Mouse (Mus musculus): ENCODE results near the gene Ift172. TPM values are rescaled to one million over a fixed set of nuclear protein-coding genes. Genes with fewer than 3 reads are reported as not detected.

Ift172 gene
- total RNA-seq, 2 experiments from 2014 or later: 67.7 to 68.2 TPM

GRCm38 (mm10) chr5:31273018-31273417 is 17.9 kb downstream of the Ift172 start:
- DNase-seq (ENCODE audit: extremely low spot score in 1 of 2, low spot score in 2 of 2): no peak
- intact Hi-C loops (cut with DNase I): no loop called here

- intact Hi-C loops (cut with DNase I): no loop called here
- DNase-seq (ENCODE audit: extremely low spot score in 1 of 2, low spot score in 2 of 2): no peak
Observed at GRCm38 (mm10) chr5:31267686-31268085, 23.2 kb downstream of the Ift172 start.

- intact Hi-C loops (cut with DNase I): no loop called here
Observed at GRCm38 (mm10) chr5:31266101-31266500, 24.8 kb downstream of the Ift172 start.

GRCm38 (mm10) chr5:31257616-31258015 is 33.3 kb downstream of the Ift172 start:
- intact Hi-C loops (cut with DNase I): no loop called here
- DNase-seq (ENCODE audit: extremely low spot score in 1 of 2, low spot score in 2 of 2): no peak

More at GRCm38 (mm10) chr5:31266101-31266500, 24.8 kb downstream of the Ift172 start:
- DNase-seq (ENCODE audit: extremely low spot score in 1 of 2, low spot score in 2 of 2): peak in 1 of 2 experiments; percentile 35

- intact Hi-C loops (cut with DNase I): no loop called here
- DNase-seq (ENCODE audit: extremely low spot score in 1 of 2, low spot score in 2 of 2): no peak
Observed at GRCm38 (mm10) chr5:31255971-31256370, 34.9 kb downstream of the Ift172 start.

GRCm38 (mm10) chr5:31255381-31255780 is 35.5 kb downstream of the Ift172 start:
- no peak for DNase-seq (ENCODE audit: extremely low spot score in 1 of 2, low spot score in 2 of 2)
- intact Hi-C loops (cut with DNase I): no loop called here

- intact Hi-C loops (cut with DNase I): loop anchor here (5.0 kb wide), 1 partner anchor 58 kb away; no protein-coding TSS in a partner anchor
Observed at GRCm38 (mm10) chr5:31254901-31255300, 36.0 kb downstream of the Ift172 start.

GRCm38 (mm10) chr5:31254452-31254851 is 36.5 kb downstream of the Ift172 start:
- peak in 1 of 2 experiments; percentile 43 for DNase-seq (ENCODE audit: extremely low spot score in 1 of 2, low spot score in 2 of 2)
- intact Hi-C loops (cut with DNase I): loop anchor here (5.0 kb wide), 1 partner anchor 57 kb away; no protein-coding TSS in a partner anchor

More at GRCm38 (mm10) chr5:31254901-31255300, 36.0 kb downstream of the Ift172 start:
- DNase-seq (ENCODE audit: extremely low spot score in 1 of 2, low spot score in 2 of 2): no peak

GRCm38 (mm10) chr5:31253806-31254205 is 37.1 kb downstream of the Ift172 start:
- no peak for DNase-seq (ENCODE audit: extremely low spot score in 1 of 2, low spot score in 2 of 2)
- intact Hi-C loops (cut with DNase I): loop anchor here (5.0 kb wide), 1 partner anchor 57 kb away; no protein-coding TSS in a partner anchor

GRCm38 (mm10) chr5:31252795-31253545 is 37.9 kb downstream of the Ift172 start:
- intact Hi-C loops (cut with DNase I): loop anchor here (5.0 kb wide), 1 partner anchor 56 kb away; no protein-coding TSS in a partner anchor
- DNase-seq (ENCODE audit: extremely low spot score in 1 of 2, low spot score in 2 of 2): no peak

- DNase-seq (ENCODE audit: extremely low spot score in 1 of 2, low spot score in 2 of 2): no peak
- intact Hi-C loops (cut with DNase I): loop anchor here (5.0 kb wide), 1 partner anchor 55 kb away; no protein-coding TSS in a partner anchor
Observed at GRCm38 (mm10) chr5:31252151-31252550, 38.8 kb downstream of the Ift172 start.

GRCm38 (mm10) chr5:31251541-31252101 is 39.3 kb downstream of the Ift172 start, which contains the start of gene Krtcap3:
TSS of gene Krtcap3 (plus strand) at chr5:31251691.
- peak in 1 of 2 experiments; percentile 66 for DNase-seq (ENCODE audit: extremely low spot score in 1 of 2, low spot score in 2 of 2)
- intact Hi-C loops (cut with DNase I): loop anchor here (5.0 kb wide), 1 partner anchor 54 kb away; no protein-coding TSS in a partner anchor

- no peak for DNase-seq (ENCODE audit: extremely low spot score in 1 of 2, low spot score in 2 of 2)
- intact Hi-C loops (cut with DNase I): loop anchor here (5.0 kb wide), 1 partner anchor 53 kb away; no protein-coding TSS in a partner anchor
Observed at GRCm38 (mm10) chr5:31250716-31251115, 40.2 kb downstream of the Ift172 start.

- DNase-seq (ENCODE audit: extremely low spot score in 1 of 2, low spot score in 2 of 2): no peak
- intact Hi-C loops (cut with DNase I): no loop called here
Observed at GRCm38 (mm10) chr5:31242191-31242590, 48.7 kb downstream of the Ift172 start.

GRCm38 (mm10) chr5:31241522-31242034 is 49.3 kb downstream of the Ift172 start:
- intact Hi-C loops (cut with DNase I): loop anchor here (2.0 kb wide), 1 partner anchor 21 kb away; the partner anchor contains the start of gene Ppm1g
- no peak for DNase-seq (ENCODE audit: extremely low spot score in 1 of 2, low spot score in 2 of 2)

GRCm38 (mm10) chr5:31240637-31241521 is 50.0 kb downstream of the Ift172 start, which contains the start of the genes Nrbp1 and Gm9970:
TSS of gene Nrbp1 (plus strand) at chr5:31240864.
TSS of gene Gm9970 (minus strand) at chr5:31241232.
- intact Hi-C loops (cut with DNase I): loop anchor here (2.0 kb wide), 1 partner anchor 20 kb away; the partner anchor contains the start of gene Ppm1g
- peak; percentile 93 to 98 for DNase-seq (ENCODE audit: extremely low spot score in 1 of 2, low spot score in 2 of 2)

- no peak for DNase-seq (ENCODE audit: extremely low spot score in 1 of 2, low spot score in 2 of 2)
- intact Hi-C loops (cut with DNase I): no loop called here
Observed at GRCm38 (mm10) chr5:31226641-31227040, 64.3 kb downstream of the Ift172 start.

GRCm38 (mm10) chr5:31222696-31223095 is 68.2 kb downstream of the Ift172 start:
- intact Hi-C loops (cut with DNase I): no loop called here
- peak in 1 of 2 experiments; percentile 39 for DNase-seq (ENCODE audit: extremely low spot score in 1 of 2, low spot score in 2 of 2)
